9 mouse cellular contexts compared by ENCODE assay signal in the genomic region with DNA sequence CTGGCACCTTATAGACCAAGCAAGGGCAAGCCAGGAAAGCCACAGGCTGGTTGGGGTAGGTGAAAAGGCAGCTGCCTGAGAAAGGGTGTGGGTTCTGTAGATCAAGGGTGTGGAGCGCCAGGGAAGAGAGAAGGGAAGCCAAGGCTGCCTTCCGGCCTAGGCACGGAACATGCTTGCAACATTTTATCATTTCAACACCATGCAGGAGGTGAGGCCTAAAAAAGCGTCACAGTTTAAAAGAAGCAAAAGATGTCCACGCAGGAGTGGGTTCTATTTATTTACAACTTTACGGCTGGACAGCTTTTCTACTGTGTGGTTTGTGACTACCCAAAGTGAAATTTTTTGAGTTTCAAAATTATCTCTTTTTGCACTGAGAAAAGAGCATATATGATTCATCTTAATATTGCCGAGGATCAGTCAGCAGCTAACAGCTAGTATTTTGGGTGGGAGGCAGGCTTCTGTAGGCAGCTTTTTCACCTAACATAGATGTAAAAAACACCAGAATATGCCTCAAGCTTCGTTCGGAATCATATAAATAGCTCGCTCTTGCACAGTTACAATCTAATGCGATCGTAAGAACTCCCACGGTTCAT.
A peak's percentile ranks its signal among the peaks of the same experiment; 100 is the strongest.
DNase-seq lines count a peak whose midpoint lies in the region; ATAC-seq lines count a peak whose summit lies in the region.
"Had no signal": no experiment of that assay in that cellular context is flagged by ENCODE, and none has a peak within 500 bp of the region (broad histone marks: within the 10 kb centered on the region; RNA-seq: fewer than 3 reads in every experiment).

No protein-coding gene starts in this region.

- peak; percentile 73 for DNase-seq in frontal cortex, adult 2 months (ENCODE audit: extremely low spot score in 1 of 2, low spot score in 1 of 2)
- no peak for DNase-seq in frontal cortex, postnatal 10 days (ENCODE audit: low spot score in 2 of 2)
- peak; percentile 72 for DNase-seq in urinary bladder, postnatal 14 days (ENCODE audit: low spot score)
- DNase-seq in urinary bladder, postnatal 10 days (ENCODE audit: low spot score), result no peak
- peak; percentile 42 for DNase-seq in lung, postnatal 25 days (ENCODE audit: low spot score)
- DNase-seq in thymus, postnatal 25 days, result peak; percentile 70
- no peak for DNase-seq in forebrain, embryonic 11.5 days (ENCODE audit: low spot score)

- no peaks in the 10 kb centered on the region for H3K27me3 ChIP-seq in forebrain, embryonic 11.5 days (ENCODE audit: control insufficient read depth, insufficient read depth, low read length)
- H3K27me3 ChIP-seq in neural tube, embryonic 15.5 days (replicated peaks), result no peaks in the 10 kb centered on the region
- H3K27me3 ChIP-seq: midbrain, embryonic 12.5 days had no signal

- H3K4me3 ChIP-seq in forebrain, embryonic 11.5 days (ENCODE audit: low read depth, low read length), result no peak overlapping the region
- no peak overlapping the region for H3K4me3 ChIP-seq in neural tube, embryonic 15.5 days (replicated peaks)
- H3K4me3 ChIP-seq: midbrain, embryonic 12.5 days had no signal

- no peak overlapping the region for H3K27ac ChIP-seq in forebrain, embryonic 11.5 days (ENCODE audit: low read depth, low read length)
- no peak overlapping the region for H3K27ac ChIP-seq in neural tube, embryonic 15.5 days (replicated peaks)
- H3K27ac ChIP-seq: midbrain, embryonic 12.5 days had no signal

- H3K36me3 ChIP-seq in forebrain, embryonic 11.5 days (ENCODE audit: control insufficient read depth, insufficient read depth, low read length), result no peaks in the 10 kb centered on the region
- no peaks in the 10 kb centered on the region for H3K36me3 ChIP-seq in neural tube, embryonic 15.5 days
- H3K36me3 ChIP-seq: midbrain, embryonic 12.5 days had no signal

- H3K9ac ChIP-seq in forebrain, embryonic 11.5 days (ENCODE audit: low read length), result no peak overlapping the region
- no peak overlapping the region for H3K9ac ChIP-seq in neural tube, embryonic 15.5 days (replicated peaks)
- H3K9ac ChIP-seq: midbrain, embryonic 12.5 days had no signal

- no peaks in the 10 kb centered on the region for H3K9me3 ChIP-seq in forebrain, embryonic 11.5 days (ENCODE audit: control insufficient read depth, low read length)
- no peaks in the 10 kb centered on the region for H3K9me3 ChIP-seq in neural tube, embryonic 15.5 days (replicated peaks)
- H3K9me3 ChIP-seq: midbrain, embryonic 12.5 days had no signal

- H3K4me1 ChIP-seq in forebrain, embryonic 11.5 days (replicated peaks; ENCODE audit: control insufficient read depth, insufficient read depth, low read length), result no peaks in the 10 kb centered on the region
- H3K4me1 ChIP-seq in neural tube, embryonic 15.5 days, result peaks cover 7% of the 10 kb centered on the region; the same call in 1 of the 2 replicates
- H3K4me1 ChIP-seq: midbrain, embryonic 12.5 days had no signal

- no peak for ATAC-seq in forebrain, embryonic 11.5 days (replicated peaks; ENCODE audit: low FRiP score)
- ATAC-seq in neural tube, embryonic 15.5 days (ENCODE audit: low FRiP score), result no peak

- no peak overlapping the region for H3K4me2 ChIP-seq in forebrain, embryonic 11.5 days (ENCODE audit: low read depth, low read length, severe bottlenecking)
- no peak overlapping the region for H3K4me2 ChIP-seq in neural tube, embryonic 15.5 days
- H3K4me2 ChIP-seq: midbrain, embryonic 12.5 days had no signal

- 91% methylated on average over 13 of the region's 13 CpGs for WGBS in forebrain, embryonic 11.5 days
- 85% methylated on average over 13 of the region's 13 CpGs for WGBS in neural tube, embryonic 15.5 days

Comparison
In these comparisons a context has a peak if more than half of its experiments do, and no peak if none do; other contexts are left out.
1. DNase-seq: peak in frontal cortex, adult 2 months (2 of 2), urinary bladder, postnatal 14 days (single experiment), lung, postnatal 25 days (single experiment) and thymus, postnatal 25 days (single experiment); none in frontal cortex, postnatal 10 days (0 of 2), urinary bladder, postnatal 10 days (single experiment) and forebrain, embryonic 11.5 days (single experiment).